In the genomic region with DNA sequence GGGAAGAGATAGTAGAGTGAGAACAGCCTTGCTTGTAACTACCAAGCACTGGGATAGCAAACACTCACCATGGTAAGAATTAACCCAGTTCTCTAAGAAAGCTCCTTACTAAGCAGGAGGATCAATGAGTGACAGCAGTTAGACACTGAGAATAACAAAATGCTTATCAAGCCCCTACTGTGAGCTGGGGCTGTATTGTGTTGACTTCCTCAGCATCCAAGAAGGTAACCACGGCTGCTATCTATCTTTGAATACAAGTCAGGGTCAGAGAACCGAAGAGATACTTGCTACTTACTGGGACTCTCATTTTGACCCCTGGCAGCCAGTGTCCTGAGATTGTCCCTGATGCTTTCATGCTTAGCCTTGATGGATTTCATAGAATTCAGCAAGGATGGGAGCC, we compare ENCODE assay signal across 11 mouse cellular contexts.
"Had no signal": no experiment of that assay in that cellular context is flagged by ENCODE, and none has a peak within 500 bp of the region (broad histone marks: within the 10 kb centered on the region; RNA-seq: fewer than 3 reads in every experiment).

No protein-coding gene starts in this region.

- DNase-seq: kidney, adult 11 months; kidney, adult 9 months; kidney, postnatal 10 days; right cerebral cortex, adult 18-20 months; right cerebral cortex, postnatal 25 days; thymus, adult 2 months; thymus, postnatal 25 days had no signal

- H3K4me2 ChIP-seq: liver, embryonic 15.5 days; lung, embryonic 15.5 days; midbrain, embryonic 13.5 days had no signal

- ATAC-seq: midbrain, embryonic 13.5 days had no signal

- H3K9me3 ChIP-seq: limb, embryonic 10.5 days; liver, embryonic 15.5 days; lung, embryonic 15.5 days; midbrain, embryonic 13.5 days had no signal

- H3K4me3 ChIP-seq: limb, embryonic 10.5 days; liver, embryonic 15.5 days; lung, embryonic 15.5 days; midbrain, embryonic 13.5 days had no signal

- H3K27ac ChIP-seq: limb, embryonic 10.5 days; liver, embryonic 15.5 days; lung, embryonic 15.5 days; midbrain, embryonic 13.5 days had no signal

- H3K9ac ChIP-seq: liver, embryonic 15.5 days; lung, embryonic 15.5 days; midbrain, embryonic 13.5 days had no signal

- H3K27me3 ChIP-seq: liver, embryonic 15.5 days; lung, embryonic 15.5 days; midbrain, embryonic 13.5 days had no signal

- H3K4me1 ChIP-seq: limb, embryonic 10.5 days; lung, embryonic 15.5 days; midbrain, embryonic 13.5 days had no signal

- H3K36me3 ChIP-seq: limb, embryonic 10.5 days; liver, embryonic 15.5 days; lung, embryonic 15.5 days; midbrain, embryonic 13.5 days had no signal
